Mouse (Mus musculus) adrenal gland, postnatal 25 days (tissue): ENCODE data around the gene Capn12. TPM values are rescaled to one million over a fixed set of nuclear protein-coding genes. Genes with fewer than 3 reads are reported as not detected.
A peak's percentile ranks its signal among the peaks of the same experiment; 100 is the strongest.
"Not testable (repeated sequence)": the region's sequence is repeated elsewhere in the genome, so short reads cannot be mapped to it uniquely, and the experiment has no call there.

ENCODE experiments used
- DNase-seq: peaks from one replicate; pipeline ENCODE4 v3.0.0; 2021; ENCODE audit warnings: mixed read lengths
- total RNA-seq: library from RNA; stranded (reverse); gene quantifications from 2 replicates; pipeline ENCODE4 v1.2.3, GENCODE M21; 2021

Gene Capn12
- total RNA-seq, 1 experiment from 2014 or later, result 0.21 TPM

DNA sequence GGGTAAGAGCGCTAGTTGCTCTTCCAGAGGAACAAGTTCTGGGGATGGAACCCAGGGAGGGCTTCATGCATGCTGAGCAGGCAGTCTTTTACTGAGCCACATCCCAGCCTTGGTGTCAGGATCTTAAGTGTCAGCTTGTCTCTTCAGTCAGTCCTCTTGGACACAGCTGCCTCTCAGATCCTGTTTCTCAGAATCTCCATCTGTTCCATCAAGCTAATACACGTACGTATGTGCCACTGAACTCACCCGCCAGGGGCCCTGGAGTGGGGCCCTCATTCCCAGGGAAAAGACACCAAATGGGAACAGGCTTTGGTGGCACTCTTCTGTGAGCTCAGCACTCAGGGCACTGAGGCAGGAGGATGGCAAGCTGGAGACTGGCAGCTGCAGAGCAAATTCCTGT, 3.4 kb upstream of the Capn12 start:
- DNase-seq, result no peak

DNA sequence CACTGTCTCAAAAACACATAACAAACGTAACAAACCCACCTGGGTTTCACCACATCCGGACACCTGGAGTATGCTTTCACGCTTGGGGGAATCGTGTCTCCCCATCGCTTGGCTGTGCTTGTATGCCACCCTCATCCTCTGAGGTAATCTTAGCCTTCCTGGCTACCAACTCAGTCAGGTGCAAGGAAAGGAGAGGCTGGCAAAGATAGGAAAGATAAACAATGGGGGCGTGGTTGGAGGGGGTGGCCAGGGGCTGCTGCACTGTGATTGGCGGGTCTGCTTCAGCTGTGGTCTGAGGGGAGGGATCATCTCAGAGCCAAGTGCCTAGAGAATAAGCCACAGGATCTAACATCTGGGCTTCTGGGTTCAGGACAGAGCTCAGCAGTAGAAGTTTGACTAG, 1.6 kb upstream of the Capn12 start:
- no peak for DNase-seq

DNA sequence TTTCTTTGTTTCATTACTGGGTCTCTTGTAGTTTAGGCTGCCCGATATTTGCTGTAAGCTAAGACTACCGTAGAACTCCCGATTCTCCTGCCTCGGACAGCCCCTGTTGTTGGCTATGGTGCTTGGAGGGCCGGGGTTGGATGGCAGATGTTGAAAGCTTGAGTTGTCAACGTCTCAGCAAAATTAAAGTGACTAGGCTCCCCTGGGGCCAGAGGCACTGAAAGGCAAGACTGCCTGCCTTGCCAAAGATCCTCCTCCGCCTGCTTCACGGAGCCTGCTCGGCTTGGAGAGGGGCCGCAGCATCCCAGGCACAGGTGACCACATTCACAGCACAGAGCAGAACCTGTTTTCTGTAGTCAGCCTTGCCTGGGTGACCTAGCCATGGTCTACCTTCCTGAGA, 668 bp upstream of the Capn12 start:
- no peak for DNase-seq

DNA sequence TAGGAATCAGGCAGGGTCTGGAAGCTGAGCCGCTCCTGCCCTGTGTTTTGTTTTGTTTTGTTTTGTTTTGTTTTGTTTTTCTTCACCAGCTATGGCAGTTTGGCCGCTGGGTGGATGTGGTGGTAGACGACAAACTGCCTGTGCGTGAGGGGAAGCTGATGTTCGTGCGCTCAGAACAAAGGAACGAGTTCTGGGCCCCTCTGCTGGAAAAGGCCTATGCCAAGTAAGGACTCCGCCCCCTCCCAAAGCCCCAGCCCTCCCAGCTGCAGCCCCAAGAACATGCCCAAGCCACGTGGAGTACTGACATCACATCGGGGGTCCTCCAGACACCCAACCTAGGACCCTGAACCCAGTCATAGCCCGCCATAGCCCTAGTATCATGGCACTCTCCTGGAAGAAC, 1.8 kb downstream of the Capn12 start:
- DNase-seq, result no peak

DNA sequence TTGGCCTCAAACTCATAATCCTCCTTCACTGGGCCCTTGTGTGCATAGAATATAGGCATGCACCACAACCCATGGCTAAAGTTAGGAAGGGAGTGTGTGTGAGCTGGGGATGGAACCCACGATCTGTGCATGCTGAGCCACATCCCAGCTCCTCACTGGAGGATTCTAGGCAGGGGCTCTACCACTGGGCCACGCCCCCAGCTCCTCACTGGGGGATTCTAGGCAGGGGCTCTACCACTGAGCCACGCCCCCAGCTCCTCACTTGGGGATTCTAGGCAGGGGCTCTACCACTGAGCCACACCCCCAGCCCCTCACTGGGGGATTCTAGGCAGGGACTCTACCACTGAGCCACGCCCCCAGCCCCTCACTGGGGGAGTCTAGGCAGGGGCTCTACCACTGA, 2.5 kb downstream of the Capn12 start:
- DNase-seq, result not testable (repeated sequence)

DNA sequence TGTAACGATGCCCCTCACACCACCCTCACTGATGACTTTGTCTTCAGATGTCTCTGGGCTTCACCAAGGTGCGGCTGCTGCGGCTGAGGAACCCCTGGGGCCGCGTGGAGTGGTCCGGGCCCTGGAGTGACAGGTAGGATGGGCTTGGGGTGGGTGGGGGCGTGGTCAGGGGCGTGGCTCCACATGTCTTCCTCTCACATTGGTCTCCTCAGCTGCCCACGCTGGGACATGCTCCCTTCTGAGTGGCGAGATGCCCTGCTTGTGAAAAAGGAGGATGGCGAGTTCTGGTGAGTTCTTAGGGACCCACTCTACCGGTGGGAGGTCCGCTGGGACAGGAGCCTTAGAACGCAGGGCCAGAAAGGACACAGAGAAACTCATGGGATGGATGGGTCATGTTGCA, 5.3 kb downstream of the Capn12 start:
- DNase-seq, result no peak

DNA sequence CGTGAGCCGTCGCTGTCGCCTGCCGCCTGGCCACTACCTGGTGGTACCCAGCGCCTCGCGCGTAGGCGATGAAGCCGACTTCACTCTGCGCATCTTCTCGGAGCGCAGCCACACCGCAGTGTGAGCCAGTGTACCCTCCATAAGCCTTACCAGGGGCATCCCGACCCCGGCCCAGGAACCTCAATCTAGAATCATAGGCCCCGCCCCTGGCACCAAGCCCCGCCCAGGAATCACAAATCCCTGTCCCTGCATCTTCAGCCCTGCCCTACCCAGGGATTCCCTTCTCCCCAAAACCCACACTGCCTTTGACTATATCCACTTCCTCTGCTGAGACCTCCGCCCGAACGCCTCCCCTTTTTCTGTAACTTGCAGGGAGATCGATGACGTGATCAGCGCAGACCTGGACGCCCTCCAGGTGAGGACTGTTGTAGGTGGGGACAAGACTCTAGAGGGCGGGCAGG, 7.5 kb downstream of the Capn12 start:
- no peak for DNase-seq

DNA sequence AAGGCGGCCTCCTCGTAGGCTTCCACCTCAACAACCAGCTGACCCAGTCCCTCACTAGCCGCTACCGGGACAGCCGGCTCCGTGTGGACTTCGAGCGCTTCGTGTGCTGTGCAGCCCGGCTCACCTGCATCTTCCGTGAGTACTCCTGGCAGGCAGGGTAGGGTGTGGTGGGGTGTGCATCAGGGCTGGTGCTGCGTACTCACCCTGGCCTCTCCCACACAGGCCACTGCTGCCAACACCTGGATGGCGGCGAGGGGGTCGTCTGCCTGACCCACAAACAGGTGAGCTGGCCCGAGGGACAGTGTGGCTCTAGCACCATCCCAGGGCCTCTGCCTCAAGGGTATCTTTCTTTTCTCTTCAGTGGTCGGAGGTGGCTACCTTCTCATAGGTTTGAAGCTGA, 11.4 kb downstream of the Capn12 start:
- no peak for DNase-seq

DNA sequence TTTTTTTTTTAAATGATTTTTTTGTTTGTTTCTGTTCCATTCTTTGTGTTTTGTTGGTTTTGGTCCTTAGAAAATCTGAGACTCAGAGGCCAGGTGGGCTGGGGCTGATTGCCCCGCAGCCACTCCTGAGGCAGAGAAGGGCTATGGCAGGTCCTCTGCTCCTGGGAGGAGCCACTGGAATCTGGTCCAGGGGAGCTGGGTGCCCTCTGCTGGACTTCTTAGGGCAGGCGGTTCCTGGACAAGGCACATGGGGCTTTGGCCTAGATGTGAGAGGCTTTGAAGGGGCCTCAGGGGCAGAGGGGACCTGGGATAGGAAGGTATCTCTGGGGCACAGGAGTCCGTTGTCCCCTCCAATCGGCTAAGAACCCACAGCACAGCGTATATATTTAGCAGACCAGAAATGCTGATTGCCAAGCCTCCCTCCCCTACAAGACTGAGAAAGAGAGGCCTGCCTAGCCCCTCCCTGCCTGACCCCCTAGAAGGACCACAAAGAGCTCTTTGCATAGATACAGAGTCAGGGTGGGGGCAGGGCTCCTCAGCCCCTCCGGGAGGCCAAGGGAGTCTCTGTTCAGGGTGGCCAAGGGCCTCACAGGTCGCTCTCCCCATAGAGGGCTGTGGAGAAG, 12.5 kb downstream of the Capn12 start:
- DNase-seq, result peak; percentile 65

DNA sequence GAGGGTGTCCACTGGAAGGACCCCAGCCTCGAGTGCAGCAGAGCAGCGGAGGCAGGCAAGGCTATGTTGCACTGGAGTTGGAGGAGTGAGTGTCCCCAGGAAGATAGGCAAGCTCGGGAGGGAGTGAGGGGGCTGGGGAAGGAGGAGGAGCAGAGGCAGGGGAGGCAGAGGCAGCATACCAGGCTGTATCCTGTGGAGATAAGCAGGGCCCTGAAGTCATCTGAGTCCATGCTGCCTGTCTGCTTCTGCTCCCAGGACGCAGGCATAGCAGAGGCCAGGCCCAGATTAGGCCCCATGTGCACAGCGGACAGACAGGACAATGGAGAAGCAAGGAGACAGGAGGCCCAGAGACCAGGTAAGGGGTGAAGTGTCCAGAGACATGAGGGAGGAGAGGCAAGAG, 13.7 kb downstream of the Capn12 start:
- no peak for DNase-seq

DNA sequence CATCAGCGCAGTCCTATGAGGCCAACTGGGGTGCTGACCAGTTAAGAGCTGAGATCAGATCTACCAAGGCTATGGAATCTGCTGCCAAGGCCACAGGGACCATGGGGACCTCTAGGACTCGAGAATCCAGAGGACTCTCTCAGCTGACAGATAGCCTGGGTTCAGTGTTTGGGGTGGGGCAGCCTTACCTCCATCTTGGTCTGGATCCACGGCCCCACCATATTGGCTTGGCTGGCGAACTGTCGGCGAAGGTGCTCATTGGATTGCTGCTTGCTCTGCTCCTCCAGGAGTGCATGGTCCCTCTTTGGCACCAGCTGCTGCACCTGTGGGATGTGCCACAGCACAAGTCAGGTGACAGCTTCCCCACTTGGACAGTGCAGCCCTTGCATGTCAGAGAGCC, 16.4 kb downstream of the Capn12 start:
- no peak for DNase-seq

DNA sequence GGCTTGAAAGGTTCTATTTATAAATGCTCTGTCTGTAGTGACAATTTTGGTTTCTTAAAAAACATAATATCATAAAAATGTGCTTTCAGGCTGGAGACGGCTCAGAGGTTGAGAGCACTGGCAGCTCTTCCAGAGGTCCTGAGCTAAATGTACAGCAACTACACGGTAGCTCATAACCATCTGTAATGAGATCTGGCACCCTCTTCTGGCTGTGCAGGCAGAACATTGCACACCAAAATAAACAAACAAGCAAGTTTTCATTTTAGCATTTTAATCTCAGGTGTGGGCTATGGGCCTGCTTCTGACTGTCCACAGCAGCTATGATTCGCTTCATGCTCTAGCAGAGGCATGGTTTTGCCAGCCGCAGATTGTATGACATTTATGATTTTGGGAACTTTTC, 18.8 kb downstream of the Capn12 start:
- no peak for DNase-seq

DNA sequence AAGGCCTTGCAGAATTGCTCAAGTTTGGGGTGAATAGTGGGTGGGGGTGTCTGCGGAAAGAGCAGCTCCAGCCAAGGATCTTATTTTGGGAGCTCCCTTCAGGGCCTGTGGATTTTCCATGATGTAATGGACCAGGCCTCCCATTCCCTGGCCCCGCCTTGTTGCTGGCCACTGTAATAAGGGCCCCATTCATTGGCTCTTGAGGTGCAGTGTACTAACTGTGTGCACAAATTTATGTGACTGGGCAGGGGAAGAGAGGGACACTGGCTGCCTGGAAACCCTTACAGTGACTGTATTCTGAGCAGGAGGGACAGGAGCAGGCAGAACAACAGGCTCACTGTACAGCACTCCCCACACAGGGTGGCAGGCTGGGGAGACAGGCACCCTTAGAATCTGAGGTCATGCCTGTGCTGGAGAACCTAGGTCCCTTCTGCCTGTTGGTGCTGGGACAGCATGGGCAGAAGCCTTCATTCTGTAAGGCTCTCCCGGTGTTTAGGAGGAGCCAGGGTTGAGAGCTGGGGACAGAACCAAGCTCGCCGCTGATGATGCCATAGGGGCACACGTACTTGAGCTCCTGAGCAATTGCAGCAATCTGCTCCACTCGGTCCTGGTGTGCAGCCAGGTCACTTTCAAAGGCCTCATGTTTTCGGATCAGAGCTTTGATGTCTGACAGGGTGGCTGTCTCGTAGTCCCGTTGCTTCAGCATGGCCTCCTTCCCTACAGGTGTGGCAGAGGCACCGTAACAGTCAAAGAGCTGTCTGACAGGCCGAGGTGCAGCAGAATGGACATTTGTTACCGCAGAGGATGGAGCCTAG, 20.3 kb downstream of the Capn12 start:
- DNase-seq, result no peak

DNA sequence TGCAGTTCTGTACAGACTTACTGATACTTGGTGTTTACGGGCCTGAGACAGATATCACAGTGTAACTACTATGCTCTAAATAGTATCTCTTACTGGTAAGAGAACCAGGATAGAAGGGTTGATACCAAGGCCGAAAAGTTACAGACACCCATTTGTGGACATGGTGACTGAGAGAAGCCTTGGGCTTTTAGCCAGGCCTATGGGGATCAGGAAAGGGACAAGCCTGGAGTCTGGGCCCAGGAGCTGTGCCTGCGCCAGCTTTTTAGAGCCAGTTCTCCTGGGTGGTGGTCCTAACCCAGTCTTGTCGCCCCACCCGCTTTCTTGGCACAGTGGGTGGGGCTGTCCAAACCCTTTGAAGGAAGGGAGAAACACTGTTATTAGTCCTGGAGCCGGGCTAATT, 21.0 kb downstream of the Capn12 start:
- no peak for DNase-seq

DNA sequence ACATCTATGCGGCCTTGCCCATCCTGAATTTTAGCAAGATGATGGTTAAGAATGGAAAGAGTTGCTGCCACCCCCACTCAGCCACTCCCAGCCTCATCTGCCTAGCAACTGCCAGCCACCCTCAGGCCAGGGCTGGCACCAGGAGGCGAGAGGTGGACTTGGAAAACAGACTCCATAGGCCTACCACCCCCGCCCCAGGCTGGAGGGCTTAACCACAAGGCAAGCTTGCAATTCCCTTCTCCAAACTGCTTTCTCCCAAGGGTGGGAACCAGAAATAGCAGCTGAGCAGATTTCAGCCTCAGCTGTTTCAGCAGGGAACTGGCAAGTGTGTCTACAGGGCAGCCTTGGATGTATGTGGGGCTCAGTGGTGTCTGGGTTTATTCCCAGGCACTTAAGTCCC, 21.6 kb downstream of the Capn12 start:
- no peak for DNase-seq

DNA sequence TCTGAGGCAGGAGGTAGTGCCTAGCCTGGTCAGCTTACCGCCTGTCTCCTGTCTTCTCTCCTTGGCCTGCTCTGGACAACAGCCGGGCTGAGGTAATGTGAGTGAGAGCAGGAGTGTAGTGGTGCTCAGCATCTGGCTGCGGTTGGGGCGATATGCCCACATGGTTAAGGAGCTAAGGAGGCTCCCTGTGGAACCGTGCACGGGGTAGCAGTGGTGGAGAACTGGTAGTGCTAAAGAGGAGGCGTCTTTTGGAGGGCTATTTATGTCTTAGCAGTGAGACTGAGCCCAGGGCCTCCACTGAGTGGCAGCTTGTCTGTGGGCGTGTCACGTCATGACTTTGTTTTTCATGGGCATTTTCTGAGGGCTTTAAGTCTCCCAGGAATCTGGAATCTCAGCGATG, 22.6 kb downstream of the Capn12 start:
- DNase-seq, result no peak

DNA sequence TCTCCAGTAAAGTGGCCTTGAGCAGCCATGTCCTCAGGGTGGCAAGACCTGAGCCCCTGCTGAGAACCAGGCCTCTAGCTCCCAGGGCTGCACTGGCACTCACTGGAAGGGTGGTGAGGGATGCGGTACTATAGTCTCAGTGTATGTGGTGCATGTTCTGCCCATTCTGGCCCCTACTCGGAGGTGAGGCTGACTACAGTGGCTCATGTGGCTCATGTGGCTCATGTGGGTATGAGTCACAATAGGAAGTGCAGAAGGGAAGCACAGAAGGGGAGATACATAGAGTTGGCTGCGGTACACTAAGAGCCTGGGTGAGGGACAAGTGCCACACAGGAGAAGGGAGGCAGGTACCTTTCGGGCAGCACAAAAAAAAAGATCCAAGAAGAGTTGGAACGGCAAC, 26.0 kb downstream of the Capn12 start:
- DNase-seq, result no peak

DNA sequence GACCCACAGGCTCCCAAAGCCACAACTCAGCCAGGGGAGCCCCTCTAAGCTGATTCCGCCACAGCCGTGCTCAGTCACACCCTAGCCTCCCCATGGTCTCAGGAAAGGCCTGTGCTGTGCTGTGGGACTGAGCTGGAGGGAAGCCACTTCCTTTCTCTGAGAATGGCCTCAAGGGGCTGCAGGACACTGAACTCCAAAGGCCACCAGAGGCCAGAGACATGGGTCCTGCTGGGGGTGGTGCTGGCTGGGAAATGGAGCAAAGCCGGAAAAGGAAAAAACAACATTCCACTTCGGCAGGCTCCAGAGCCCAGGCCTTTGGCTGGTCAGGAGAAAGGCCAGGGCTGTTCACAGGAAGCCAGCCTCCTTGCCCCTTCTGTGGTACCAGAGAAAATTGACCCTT, 30.4 kb downstream of the Capn12 start:
- DNase-seq, result peak; percentile 38

DNA sequence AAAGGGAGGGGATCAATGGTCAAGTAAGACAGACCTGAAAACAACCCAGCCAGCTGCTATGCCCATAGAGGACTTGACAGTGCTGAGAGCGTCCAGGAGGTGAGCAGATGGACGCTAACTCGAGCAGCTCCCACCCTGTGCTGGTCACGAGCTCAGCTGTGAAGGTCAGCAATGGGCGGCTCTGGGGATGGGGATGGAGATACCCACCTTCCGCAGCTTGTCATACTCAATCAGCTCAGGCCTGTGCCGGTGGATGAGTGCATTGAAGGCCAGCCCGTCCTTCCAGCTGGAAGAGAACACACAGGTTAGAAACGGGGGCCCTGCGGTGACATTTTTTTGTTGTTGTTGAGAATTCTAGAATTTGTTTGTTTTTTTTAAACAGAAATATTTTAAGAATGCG, 31.9 kb downstream of the Capn12 start:
- DNase-seq, result no peak

DNA sequence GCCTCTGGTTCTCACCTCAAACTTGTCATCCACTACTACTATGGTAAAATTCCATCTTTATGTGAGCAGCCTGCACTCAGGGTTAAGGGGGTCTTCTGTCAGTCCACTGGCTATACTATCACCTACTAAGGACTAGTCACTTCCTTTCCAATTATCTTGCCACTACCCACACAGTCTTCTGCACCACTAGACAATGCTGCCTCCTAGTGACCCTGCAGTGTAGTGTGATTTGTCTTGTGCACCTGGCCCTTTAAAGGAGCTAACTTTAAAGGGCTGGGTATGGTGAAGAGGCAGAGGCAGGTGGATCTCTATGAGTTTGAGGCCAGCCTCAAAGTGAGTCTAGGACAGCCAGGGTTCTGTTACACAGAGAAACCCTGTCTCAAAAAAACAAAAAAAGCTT, 35.3 kb downstream of the Capn12 start:
- DNase-seq, result no peak

DNA sequence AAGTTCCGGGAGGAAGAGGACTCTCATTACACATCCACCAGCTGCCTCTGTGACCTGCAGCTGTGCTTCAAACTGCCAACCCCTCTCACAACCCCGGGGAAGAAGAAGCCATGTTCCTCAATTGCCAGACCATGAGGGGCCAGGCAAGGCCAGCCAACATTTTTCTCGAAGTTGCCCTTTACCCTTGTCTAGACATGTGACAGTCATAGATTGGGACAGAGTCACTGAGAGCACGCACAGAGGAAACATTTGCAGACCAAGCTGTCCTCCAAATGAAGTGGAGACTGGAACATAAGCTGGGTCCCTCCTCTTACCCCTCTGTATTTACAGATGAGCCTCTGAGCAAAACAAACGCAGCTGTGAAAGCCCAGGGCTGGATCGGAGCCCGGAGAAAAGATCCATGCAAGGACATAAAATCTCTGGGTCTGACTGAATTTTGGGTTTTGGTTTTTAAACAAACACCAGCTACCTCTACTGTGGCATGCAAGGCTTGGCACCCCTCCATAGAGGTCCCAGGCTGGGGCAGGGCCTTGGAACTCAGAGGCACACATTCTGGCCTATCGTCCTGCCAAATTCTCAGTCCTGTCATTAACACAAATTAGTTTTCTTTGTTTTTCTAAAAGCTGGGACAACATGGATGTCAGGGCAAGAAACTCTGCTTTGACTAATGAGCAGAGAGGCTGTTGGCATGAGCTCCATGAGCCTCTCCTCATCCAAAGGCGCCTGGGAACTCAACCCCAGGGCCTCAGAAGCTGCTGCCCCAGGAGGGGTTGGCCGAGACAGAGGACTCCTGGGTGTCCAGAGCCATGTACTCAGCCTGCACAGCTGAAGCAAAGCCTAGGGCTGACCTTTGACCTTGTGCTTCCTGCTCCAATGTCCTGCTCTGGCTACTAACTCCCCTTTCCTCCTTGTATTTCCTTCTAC, 36.5 kb downstream of the Capn12 start:
- peak; percentile 73 for DNase-seq

DNA sequence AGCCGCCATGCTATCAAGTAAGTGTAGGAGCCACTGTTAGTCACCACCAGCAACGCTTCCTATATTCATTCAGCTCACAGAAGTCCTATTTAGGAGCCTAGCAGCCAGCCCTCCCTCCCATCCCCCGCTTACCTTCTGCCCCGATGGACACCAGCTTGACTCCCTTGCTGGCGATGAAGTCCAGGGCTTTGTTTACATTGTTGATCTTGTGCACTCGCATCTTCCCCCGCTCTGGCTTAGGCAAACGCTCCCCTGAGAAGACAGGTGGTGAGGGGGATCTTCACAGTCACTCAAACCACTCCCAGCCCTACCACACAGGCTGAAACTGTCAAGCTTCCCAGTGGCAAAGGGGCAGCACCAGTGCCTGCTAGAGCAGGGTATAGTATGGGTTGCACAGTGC, 37.3 kb downstream of the Capn12 start:
- no peak for DNase-seq

DNA sequence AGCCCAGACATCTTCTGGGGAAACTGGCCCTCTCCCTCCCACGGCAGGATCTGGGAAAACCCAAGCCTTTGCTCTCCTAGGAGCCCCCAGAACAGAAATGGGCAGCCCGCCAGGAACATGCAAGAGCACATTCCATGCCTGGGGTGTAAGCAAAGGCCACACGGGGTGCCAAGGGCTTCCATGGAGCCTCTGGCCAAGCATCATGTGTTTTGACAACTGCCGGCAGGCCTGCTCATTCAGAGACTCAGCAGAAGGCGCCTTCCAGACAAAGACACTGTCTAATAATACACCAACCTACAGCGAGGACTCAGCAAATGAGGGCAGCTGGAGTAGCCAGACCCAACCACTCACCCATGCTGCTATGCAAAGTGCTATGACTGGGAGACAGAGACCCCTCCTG, 38.6 kb downstream of the Capn12 start:
- DNase-seq, result peak; percentile 75
